Mouse (Mus musculus) cortical plate, adult 2 months (tissue): ENCODE data around the gene Filip1l. TPM values are rescaled to one million over a fixed set of nuclear protein-coding genes. Genes with fewer than 3 reads are reported as not detected.

Source experiments
- H3K27ac ChIP-seq: fragments of 200-500 bp; 2 replicates; pipeline ENCODE4 v1.5.1; 2012; ENCODE audit warnings: low read length, control low read depth, inconsistent platforms; ENCODE audit not compliant: insufficient read depth
- H3K4me1 ChIP-seq: fragments of 200-500 bp; 2 replicates; pipeline ENCODE4 v1.6.1; 2011; ENCODE audit warnings: low read length; ENCODE audit not compliant: control insufficient read depth, insufficient read depth
- H3K4me3 ChIP-seq: fragments of 200-500 bp; 2 replicates; pipeline ENCODE4 v1.5.1; 2011; ENCODE audit warnings: mild to moderate bottlenecking, low read length, control low read depth; ENCODE audit not compliant: insufficient read depth
- CTCF ChIP-seq: fragments of 200-500 bp; IDR thresholded peaks from 2 replicates; pipeline ENCODE4 v1.5.1; 2011; ENCODE audit warnings: mild to moderate bottlenecking, control low read depth, low read length; ENCODE audit not compliant: insufficient read depth; ENCODE audit errors: extremely low read depth
- POLR2A ChIP-seq: fragments of 200-500 bp; IDR thresholded peaks from 2 replicates; pipeline ENCODE4 v1.6.1; 2011; ENCODE audit warnings: mild to moderate bottlenecking, low read length, control low read depth; ENCODE audit not compliant: insufficient read depth; ENCODE audit errors: extremely low read depth
- polyA plus RNA-seq: library from polyadenylated mRNA; depleted of rRNA; stranded (reverse); fragments of >200 nt; gene quantifications from 2 replicates; pipeline ENCODE4 v1.2.3, GENCODE M21; 2012

Filip1l gene
- polyA plus RNA-seq, 1 experiment: 2.3 TPM

- TF ChIP-seq POLR2A (no peak), CTCF (no peak)
- H3K4me1 ChIP-seq: no peaks in the 10 kb centered on the region
- H3K4me3 ChIP-seq: no peak overlapping the region
- no peak overlapping the region for H3K27ac ChIP-seq
Measured at GRCm38 (mm10) chr16:57550088-57550487, 197.2 kb downstream of the Filip1l start.

GRCm38 (mm10) chr16:57550817-57551216 is 197.9 kb downstream of the Filip1l start:
- Histone ChIP-seq H3K4me3 (no peak overlapping the region), H3K4me1 (no peaks in the 10 kb centered on the region; the same call in 1 of the 2 replicates), H3K27ac (no peak overlapping the region)
- TF ChIP-seq POLR2A (no peak), CTCF (no peak)

- no peak overlapping the region for H3K27ac ChIP-seq
- TF ChIP-seq CTCF: no peak
- TF ChIP-seq POLR2A: no peak
- no peaks in the 10 kb centered on the region; the same call in 1 of the 2 replicates for H3K4me1 ChIP-seq
- no peak overlapping the region for H3K4me3 ChIP-seq
Measured at GRCm38 (mm10) chr16:57551617-57552016, 198.7 kb downstream of the Filip1l start.

GRCm38 (mm10) chr16:57552709-57553108 is 199.8 kb downstream of the Filip1l start:
- H3K4me1 ChIP-seq: no peaks in the 10 kb centered on the region; the same call in 1 of the 2 replicates
- no peak overlapping the region for H3K27ac ChIP-seq
- no peak overlapping the region for H3K4me3 ChIP-seq
- no peak for TF ChIP-seq POLR2A
- no peak for TF ChIP-seq CTCF

- Histone ChIP-seq H3K4me3 (no peak overlapping the region), H3K4me1 (no peaks in the 10 kb centered on the region; the same call in 1 of the 2 replicates), H3K27ac (no peak overlapping the region)
- no peak for TF ChIP-seq CTCF
- no peak for TF ChIP-seq POLR2A
Measured at GRCm38 (mm10) chr16:57553235-57553634, 200.3 kb downstream of the Filip1l start.

GRCm38 (mm10) chr16:57554886-57555400 is 202.1 kb downstream of the Filip1l start:
- H3K27ac ChIP-seq: no peak overlapping the region
- no peak overlapping the region for H3K4me3 ChIP-seq

GRCm38 (mm10) chr16:57555667-57556066 is 202.8 kb downstream of the Filip1l start:
- H3K4me1 ChIP-seq: no peaks in the 10 kb centered on the region; the same call in 1 of the 2 replicates
- no peak overlapping the region for H3K27ac ChIP-seq
- TF ChIP-seq POLR2A (no peak), CTCF (no peak)
- no peak overlapping the region for H3K4me3 ChIP-seq

More at GRCm38 (mm10) chr16:57554886-57555400, 202.1 kb downstream of the Filip1l start:
- TF ChIP-seq POLR2A: no peak
- TF ChIP-seq CTCF: no peak
- H3K4me1 ChIP-seq: no peaks in the 10 kb centered on the region; the same call in 1 of the 2 replicates

- TF ChIP-seq POLR2A (no peak), CTCF (no peak)
Measured at GRCm38 (mm10) chr16:57556244-57556643, 203.4 kb downstream of the Filip1l start.

GRCm38 (mm10) chr16:57558258-57558657 is 205.4 kb downstream of the Filip1l start:
- Histone ChIP-seq H3K27ac (no peak overlapping the region), H3K4me3 (no peak overlapping the region), H3K4me1 (no peaks in the 10 kb centered on the region; the same call in 1 of the 2 replicates)
- TF ChIP-seq POLR2A: no peak
- no peak for TF ChIP-seq CTCF

More at GRCm38 (mm10) chr16:57556244-57556643, 203.4 kb downstream of the Filip1l start:
- H3K4me1 ChIP-seq: no peaks in the 10 kb centered on the region; the same call in 1 of the 2 replicates
- no peak overlapping the region for H3K27ac ChIP-seq
- no peak overlapping the region for H3K4me3 ChIP-seq

GRCm38 (mm10) chr16:57560185-57560584 is 207.3 kb downstream of the Filip1l start:
- TF ChIP-seq CTCF (no peak), POLR2A (no peak)
- no peak overlapping the region for H3K4me3 ChIP-seq
- H3K4me1 ChIP-seq: no peaks in the 10 kb centered on the region; the same call in 1 of the 2 replicates
- no peak overlapping the region for H3K27ac ChIP-seq

GRCm38 (mm10) chr16:57563453-57563852 is 210.6 kb downstream of the Filip1l start:
- no peak overlapping the region for H3K27ac ChIP-seq
- no peak overlapping the region for H3K4me3 ChIP-seq
- no peaks in the 10 kb centered on the region for H3K4me1 ChIP-seq
- TF ChIP-seq POLR2A: no peak
- no peak for TF ChIP-seq CTCF
